Mouse (Mus musculus): ENCODE data around the gene Ifi203.
"Not testable (repeated sequence)": the region's sequence is repeated elsewhere in the genome, so short reads cannot be mapped to it uniquely, and the experiment has no call there.

Ifi203 gene

GRCm38 (mm10) chr1:173887026-173887787 is 55.3 kb downstream of the Ifi203 start:
- DNase-seq, result not testable (repeated sequence)

- peak; percentile 5 for DNase-seq
These were observed 62.3 kb downstream of the Ifi203 start for GRCm38 (mm10) chr1:173880004-173880666.

GRCm38 (mm10) chr1:173879225-173879987 is 63.1 kb downstream of the Ifi203 start:
- not testable (repeated sequence) for DNase-seq

- not testable (repeated sequence) for DNase-seq
These were observed 64.2 kb downstream of the Ifi203 start for GRCm38 (mm10) chr1:173878264-173878663.

- not testable (repeated sequence) for DNase-seq
These were observed 65.3 kb downstream of the Ifi203 start for GRCm38 (mm10) chr1:173877125-173877524.
